Mouse (Mus musculus): ENCODE results near the gene Mcm8.

DNA sequence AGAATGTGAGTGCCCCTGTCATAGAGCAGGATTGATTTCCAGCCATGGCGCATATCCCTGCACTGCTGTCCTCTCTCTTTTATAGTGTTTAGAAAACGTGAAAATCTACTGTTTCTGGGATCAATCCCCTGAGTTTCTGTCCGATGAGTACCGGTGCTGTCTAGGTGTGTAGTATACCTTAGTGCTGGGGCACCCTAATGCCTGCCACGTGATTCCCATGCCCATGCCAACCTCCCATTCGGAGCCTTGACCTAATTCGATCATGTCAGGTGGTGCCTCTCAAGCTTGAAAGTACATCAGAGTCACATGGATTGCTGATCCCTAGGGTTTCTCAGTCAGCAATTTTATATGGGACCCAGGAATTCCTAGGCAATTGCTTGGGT is 21.7 kb upstream of the Mcm8 start:
- TF ChIP-seq CTCF (conservative IDR thresholded peaks at IDR 0.05; ENCODE audit: insufficient read depth, insufficient read length, low read depth, low read length): no peak
- TF ChIP-seq POLR2A (IDR thresholded peaks at IDR 0.05; ENCODE audit: low read depth, low read length): no peak

Measured in kidney, adult 2 months (tissue).